Mouse (Mus musculus): ENCODE data around the gene Gm3476.
"Not testable (repeated sequence)": the region's sequence is repeated elsewhere in the genome, so short reads cannot be mapped to it uniquely, and the experiment has no call there.

Gm3476 gene

GRCm38 (mm10) chr14:6125707-6126106, at the start of gene Gm3476:
TSS of gene Gm3476 (minus strand) at chr14:6125807.
- DNase-seq (ENCODE audit: low read depth), result not testable (repeated sequence)

- not testable (repeated sequence) for DNase-seq (ENCODE audit: low read depth)
Measured at GRCm38 (mm10) chr14:6163538-6163937, 37.9 kb upstream of the Gm3476 start.

- DNase-seq (ENCODE audit: low read depth), result not testable (repeated sequence)
Measured at GRCm38 (mm10) chr14:6161085-6161484, 35.5 kb upstream of the Gm3476 start.

GRCm38 (mm10) chr14:6108272-6108925, 17.2 kb downstream of the Gm3476 start, which contains the start of gene Gm3468:
TSS of gene Gm3468 (minus strand) at chr14:6108665.
- DNase-seq (ENCODE audit: low read depth), result not testable (repeated sequence)

- DNase-seq (ENCODE audit: low read depth), result not testable (repeated sequence)
Measured at GRCm38 (mm10) chr14:6107500-6107899, 18.1 kb downstream of the Gm3476 start.

GRCm38 (mm10) chr14:6093842-6094241, 31.8 kb downstream of the Gm3476 start, which contains the start of gene Gm8206:
TSS of gene Gm8206 (minus strand) at chr14:6093942.
- DNase-seq (ENCODE audit: low read depth), result not testable (repeated sequence)

- DNase-seq (ENCODE audit: low read depth), result not testable (repeated sequence)
Measured at GRCm38 (mm10) chr14:6058167-6058566, 67.4 kb downstream of the Gm3476 start, which contains the start of gene Gm6337. TSS of gene Gm6337 (minus strand) at chr14:6058267.
